Mouse (Mus musculus) right cerebral cortex, postnatal 10 days (tissue): Measurements from ENCODE around the gene Dexi.

Experiments used
- DNase-seq, 2 experiments: peaks; one replicate each; pipeline ENCODE4 v3.0.0; 2021; ENCODE audit warnings: low spot score in 2 of 2

Dexi gene

DNA sequence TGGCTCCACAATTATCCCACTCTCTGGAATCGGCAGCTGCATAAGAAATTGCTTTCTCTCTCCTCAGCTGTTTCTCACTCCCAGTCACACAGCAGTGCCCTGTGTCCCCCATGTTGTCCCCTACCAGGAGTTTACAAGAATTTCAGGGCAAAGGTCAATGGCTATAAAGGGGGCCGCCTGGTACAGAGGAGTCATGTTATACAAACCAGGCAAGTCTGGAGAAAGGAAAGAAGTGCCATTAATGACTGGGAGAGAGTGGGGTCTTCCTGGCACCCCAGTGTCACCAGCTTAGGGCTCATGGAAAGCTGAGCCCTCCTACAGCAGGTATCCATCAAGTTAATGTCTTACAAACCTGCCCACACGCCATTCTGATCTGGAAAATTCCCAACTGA is 88.3 kb downstream of the Dexi start:
- no peak for DNase-seq

DNA sequence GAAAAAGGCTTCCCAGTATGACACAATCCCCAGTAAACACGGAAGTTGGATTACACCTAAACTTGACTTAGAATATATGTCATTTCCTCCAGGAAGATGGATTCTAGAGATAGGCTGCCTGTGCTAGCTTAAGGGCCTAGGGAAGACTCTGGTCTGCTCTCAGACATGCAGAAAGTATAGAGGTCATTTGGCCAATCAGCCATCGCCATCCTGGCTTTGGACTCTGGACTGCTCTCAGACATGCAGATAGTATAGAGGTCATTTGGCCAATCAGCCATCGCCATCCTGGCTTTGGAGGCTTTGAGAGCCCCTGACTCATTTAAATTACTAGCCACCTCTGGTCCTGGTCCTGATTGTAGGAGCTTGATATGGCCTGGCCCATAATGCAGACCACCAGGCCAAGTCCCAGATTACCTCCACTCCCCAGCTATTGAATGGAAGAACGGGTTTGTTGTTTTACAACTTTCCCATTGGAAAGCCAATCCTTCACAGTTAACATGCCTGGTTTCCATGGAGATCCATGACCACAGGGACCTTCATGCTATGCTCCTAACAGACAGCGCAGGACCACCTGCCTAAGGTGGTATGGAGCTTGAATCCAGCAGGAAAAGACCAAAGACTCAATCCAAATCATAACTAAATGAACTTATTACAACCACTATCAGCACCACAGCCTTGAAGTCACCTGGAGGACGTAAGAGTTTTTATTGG is 88.8 kb downstream of the Dexi start:
- DNase-seq = no peak
